Mouse (Mus musculus): ENCODE measurements around the gene Slc26a9.
A peak's percentile ranks its signal among the peaks of the same experiment; 100 is the strongest.

Gene Slc26a9

DNA sequence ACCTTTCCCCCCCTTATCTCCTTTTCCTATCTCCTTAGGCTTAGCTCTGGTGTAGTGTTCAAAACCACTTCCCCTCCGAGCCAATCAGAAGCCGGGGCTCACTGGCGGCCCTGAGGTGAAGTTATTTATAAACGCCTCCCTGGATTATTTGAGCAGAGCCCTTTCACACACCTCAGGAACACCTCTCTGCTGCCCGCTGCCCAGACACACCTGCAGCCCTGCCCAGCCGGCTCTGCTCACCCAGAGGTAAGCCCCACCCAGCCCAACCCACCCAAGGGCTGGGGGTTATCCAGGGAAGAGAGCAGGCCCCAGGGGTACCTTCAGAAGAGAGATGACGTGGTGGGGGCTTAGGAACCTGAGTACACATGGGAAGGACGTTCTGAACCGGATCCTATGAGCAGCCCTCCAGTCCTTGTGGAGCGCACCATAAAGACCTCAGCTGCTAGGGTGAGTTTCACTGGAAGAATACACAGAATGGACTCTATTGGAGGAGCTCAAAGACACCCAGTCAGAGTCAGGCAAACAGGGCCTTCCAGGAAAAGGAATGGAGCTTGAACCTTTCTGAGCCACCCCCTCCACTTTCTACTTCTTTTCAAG is at the start of gene Slc26a9:
Gene Slc26a9 (plus strand): TSS at position 155 of the 597 bp plus-strand sequence.
- no peak for DNase-seq (ENCODE audit: low spot score)

DNA sequence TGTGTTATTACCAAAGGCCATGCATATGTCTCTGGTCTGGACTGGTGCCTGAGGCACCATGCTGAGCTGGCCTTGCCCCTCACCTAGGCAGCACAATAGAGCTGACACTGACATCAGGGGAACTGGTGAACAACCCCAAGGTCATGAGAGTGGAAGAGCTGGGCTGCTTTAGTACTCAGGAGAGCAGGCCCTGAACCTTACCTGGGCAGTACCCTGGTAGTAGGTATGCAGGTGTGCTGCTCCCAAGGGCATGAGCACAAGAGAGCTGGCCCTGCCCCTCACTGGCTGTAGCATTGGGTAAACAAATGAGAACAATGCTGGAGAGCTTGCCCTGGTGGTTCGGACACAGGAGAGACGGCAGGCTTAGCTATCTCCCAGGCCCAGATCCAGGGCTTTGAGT is 48.5 kb upstream of the Slc26a9 start:
- DNase-seq (ENCODE audit: low spot score), result no peak

DNA sequence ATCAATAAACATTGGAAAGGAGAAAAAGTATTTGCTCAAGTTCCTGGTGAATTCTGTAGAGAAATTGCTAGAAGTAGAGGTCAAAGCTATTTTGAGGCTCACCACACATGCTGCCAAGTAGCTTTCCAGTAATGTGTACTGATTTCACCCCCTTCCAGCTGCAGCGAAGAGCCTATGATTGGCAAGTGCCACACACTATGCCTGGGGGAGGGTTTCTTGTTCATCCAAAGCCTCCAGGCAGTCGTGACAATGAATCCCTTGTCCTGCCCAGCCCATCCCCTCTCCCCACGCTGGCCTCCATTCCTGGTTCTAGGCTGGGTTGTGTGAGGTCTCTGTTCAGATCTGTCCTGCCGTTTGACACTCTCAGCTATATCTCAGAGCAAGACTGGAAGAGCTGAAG is 47.5 kb upstream of the Slc26a9 start:
- peak; percentile 70 for DNase-seq (ENCODE audit: low spot score)

GRCm38 (mm10) chr1:131698770-131699169 is 45.1 kb upstream of the Slc26a9 start:
- DNase-seq (ENCODE audit: low spot score), result no peak

DNA sequence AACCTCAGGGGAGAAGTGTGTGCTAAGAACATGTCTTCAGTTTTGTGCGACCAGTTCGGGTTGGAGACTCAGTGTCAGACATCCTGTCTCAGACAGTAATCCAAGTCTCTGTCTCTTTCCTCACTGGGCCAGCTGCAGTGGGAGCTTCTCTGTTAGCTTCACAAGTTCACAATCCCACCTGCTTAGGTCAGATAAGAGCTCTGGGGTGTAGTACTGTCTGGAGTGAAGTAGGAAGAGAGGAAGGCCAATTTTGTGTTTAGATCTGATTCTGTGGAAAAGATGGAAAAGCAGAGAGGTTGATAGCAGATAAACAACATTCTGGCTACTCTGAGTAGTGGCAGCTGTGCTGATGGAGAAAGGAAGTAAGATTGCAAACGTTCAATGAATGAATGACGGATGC is 44.2 kb upstream of the Slc26a9 start:
- no peak for DNase-seq (ENCODE audit: low spot score)

- no peak for DNase-seq (ENCODE audit: low spot score)
These were observed 43.4 kb upstream of the Slc26a9 start for GRCm38 (mm10) chr1:131700447-131700846.

DNA sequence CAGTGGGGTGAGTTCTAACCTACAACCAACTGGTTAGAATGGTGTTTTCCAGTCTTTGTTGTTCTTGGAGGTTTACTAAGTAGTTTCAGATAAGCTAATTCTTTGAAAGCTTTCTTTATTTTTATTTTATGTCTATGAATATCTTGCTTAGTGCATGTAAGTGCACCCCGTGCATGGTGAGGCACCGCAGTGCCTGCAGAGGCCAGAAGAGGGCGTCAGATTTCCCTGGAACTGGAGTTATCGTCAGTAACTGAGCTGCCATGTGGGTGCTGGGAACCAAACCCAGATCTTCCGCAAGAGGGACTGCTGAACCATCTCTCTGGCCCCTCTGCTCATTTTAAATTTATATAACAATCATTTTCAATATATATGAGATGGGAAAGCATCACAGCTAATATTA is 42.4 kb upstream of the Slc26a9 start:
- DNase-seq (ENCODE audit: low spot score), result no peak

DNA sequence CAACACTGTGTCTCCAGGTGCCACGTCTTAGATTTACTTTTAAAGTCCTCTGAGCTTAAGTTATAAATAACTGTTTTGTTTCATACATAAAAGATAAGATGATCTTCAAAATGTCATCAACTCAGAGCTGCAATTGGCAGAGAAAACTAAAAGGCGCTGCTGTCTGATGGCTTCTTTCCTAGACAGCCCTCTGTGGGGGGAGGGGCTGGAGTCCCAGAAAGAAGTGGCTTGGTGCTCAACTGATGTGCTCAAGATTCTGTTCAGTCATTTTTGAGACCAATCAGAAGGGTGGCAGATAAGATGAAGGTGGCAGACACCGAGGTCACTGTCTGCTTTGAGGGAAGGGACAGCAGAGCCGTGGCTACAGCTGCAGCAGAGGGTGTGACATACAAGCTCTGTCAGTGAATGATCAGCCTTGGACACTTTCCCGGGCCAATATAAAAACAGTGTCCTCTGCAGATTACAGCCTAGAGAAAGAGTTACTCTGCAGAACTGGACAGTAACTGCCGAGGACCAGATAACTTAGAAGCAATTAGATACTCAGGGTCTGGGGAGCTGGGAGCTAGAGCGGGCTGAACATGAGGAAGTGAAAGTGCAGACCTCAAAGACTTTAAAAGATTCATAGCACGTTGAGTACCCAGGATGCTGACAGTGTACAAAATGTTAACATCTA is 41.6 kb upstream of the Slc26a9 start:
- peak; percentile 53 for DNase-seq (ENCODE audit: low spot score)

GRCm38 (mm10) chr1:131703482-131703881 is 40.3 kb upstream of the Slc26a9 start:
- DNase-seq (ENCODE audit: low spot score), result no peak

GRCm38 (mm10) chr1:131708338-131708737 is 35.5 kb upstream of the Slc26a9 start:
- DNase-seq (ENCODE audit: low spot score), result no peak

GRCm38 (mm10) chr1:131711518-131711917 is 32.3 kb upstream of the Slc26a9 start:
- DNase-seq (ENCODE audit: low spot score), result no peak

- peak; percentile 81 for DNase-seq (ENCODE audit: low spot score)
These were observed 31.4 kb upstream of the Slc26a9 start for GRCm38 (mm10) chr1:131712386-131712785.

DNA sequence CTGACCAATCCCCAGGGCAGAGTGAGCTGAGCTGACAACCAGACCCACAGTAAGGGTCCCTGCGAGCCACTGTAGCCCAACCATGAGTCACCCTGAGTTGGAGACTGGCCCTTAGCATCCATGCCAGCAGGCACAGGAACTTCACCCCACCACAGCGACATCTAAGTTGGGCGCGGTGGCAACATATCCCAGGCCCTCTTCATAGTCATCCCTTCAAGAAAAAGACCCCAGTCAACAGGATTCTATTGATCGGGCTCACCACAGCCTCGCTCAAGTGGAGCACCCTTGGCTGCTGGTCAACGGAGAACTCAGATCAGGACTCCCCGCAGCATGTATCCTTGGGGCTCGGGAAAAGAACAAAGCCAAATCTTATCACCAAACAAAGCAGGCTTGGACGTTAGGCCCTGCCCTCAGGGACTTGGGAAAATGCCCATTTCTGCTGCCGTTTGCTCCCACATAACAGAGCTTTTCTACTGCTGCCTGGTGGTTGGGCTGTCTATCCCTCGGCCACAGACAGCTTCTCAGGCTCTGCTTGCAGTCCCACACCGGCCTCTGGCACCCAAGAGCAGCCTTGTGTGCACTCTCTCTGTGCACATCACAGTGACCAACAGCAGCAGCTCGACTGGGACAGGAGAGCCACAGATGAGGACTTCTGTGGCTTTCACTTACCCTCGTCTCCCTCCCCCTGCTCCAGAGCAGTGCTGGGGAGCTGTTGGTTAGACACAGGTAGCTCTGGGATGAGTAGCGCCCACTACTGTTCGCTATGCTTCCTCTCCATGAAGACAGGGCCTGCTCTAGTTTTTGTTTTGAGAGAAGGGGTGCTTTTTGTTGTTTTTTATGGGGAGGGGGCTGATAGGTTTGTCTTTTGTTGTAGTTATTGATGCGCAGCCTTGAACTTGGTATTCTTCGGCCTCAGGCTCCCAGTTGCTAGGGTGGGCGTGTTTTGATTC is 29.2 kb upstream of the Slc26a9 start:
- peak; percentile 81 for DNase-seq (ENCODE audit: low spot score)

DNA sequence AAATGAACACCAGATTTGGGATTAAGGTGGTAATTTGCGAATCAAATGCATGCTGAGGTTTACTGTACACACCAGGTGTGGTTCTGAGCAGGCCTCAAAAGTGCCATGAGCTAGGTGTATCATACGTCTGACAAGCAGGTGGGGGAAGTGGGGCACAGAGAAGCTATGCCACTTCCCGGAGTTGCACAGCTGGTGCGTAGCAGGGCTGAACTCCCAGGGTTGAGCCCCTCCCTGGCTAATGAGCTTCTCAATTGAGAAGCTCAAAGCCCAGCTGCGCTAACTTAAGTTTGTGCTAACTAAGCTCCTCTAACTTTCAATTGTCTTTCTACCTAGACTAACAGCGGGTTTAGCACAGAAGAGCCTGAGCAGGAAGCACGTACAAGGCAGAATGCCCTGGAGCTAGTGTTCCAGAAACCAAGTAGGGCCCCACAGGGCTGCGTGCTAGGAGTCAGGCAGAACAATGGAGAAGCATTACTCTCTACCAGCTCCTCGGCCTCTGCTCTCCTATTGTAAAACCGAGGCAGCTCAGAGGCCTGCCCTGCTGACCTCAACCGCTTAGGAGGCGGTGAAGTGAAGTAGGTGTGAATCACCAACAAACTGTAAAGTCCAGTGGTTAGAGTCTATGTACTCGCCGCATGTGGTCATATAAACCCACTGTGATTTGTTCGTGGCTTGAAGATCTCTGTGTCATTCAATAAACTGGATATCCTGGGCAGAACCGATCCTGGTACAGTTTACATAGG is 24.7 kb upstream of the Slc26a9 start:
- DNase-seq (ENCODE audit: low spot score), result no peak

DNA sequence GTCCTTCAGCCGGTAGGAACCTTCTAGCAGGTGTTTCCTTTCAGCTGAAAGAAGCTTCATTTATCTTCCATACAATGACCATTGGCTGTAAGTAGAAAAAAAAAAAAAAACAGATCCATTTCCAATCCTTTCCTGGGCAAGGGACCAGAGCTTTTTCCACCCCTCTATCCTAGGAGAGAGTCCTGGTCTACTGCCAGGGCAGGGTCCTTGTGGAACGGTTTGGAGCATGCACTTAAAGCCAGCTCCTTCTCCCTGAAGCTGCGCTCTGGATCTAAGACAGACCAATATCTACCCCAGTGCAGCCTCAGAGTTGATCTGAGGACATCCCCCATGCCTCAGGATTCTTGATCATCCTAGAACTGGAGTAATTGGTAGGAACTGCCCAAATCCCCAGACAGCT is 21.8 kb upstream of the Slc26a9 start:
- no peak for DNase-seq (ENCODE audit: low spot score)

- no peak for DNase-seq (ENCODE audit: low spot score)
These were observed 20.3 kb upstream of the Slc26a9 start for GRCm38 (mm10) chr1:131723549-131723948.

DNA sequence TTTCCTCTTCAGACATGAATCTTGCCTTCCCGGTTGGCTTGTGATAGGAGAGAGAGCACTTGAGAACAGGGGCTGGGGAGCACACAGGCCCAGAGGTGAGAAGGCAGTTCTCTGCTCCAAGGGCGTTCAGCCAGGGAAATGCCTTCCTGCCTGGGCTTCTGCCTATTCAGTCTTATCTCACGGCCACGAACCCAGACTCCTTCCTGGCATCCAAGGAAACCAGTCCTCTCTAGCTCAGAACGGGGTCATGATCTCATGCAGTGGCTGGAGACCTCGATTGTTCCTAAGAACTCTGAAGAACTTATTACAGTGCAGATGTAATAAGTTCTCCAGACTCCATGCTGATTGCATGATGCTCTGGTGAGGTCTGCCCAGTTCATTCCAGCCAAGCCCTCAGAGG is 17.2 kb upstream of the Slc26a9 start:
- no peak for DNase-seq (ENCODE audit: low spot score)

GRCm38 (mm10) chr1:131730639-131731437 is 13.0 kb upstream of the Slc26a9 start:
- no peak for DNase-seq (ENCODE audit: low spot score)

- DNase-seq (ENCODE audit: low spot score), result no peak
These were observed 10.2 kb upstream of the Slc26a9 start for GRCm38 (mm10) chr1:131733474-131734180.

DNA sequence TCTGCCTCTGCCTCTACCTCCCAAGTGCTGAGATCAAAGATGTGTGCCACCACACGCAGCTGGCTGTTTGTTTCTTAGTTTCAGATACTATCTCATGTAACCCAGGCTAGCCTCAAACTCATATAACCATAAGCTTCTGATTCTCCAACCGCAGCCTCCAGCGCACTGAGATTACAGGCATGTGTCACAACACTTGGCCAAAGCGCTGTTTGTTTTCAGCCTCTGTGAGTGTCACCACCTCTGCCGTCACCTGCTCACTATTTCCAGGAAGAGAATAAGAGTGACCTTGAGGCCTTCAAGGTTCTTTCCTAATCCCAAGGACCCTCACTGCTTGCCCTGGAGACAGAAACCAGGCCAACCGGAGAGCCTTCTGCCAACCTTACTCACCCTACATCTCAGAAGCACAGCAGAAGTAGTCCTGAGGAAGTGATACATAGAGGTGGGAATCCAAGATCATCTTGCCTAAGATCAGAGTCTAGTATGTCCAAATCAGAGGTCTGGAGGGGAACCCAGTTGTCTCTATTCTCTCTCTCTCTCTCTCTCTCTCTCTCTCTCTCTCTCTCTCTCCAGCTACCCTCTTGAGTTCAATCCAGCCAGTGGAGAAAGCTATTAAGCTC is 9.1 kb upstream of the Slc26a9 start:
- DNase-seq (ENCODE audit: low spot score), result no peak
